Mouse (Mus musculus): Measurements from ENCODE around the gene Rpa2.
A peak's percentile ranks its signal among the peaks of the same experiment; 100 is the strongest.
"Not testable (repeated sequence)": the region's sequence is repeated elsewhere in the genome, so short reads cannot be mapped to it uniquely, and the experiment has no call there.

The Rpa2 gene

DNA sequence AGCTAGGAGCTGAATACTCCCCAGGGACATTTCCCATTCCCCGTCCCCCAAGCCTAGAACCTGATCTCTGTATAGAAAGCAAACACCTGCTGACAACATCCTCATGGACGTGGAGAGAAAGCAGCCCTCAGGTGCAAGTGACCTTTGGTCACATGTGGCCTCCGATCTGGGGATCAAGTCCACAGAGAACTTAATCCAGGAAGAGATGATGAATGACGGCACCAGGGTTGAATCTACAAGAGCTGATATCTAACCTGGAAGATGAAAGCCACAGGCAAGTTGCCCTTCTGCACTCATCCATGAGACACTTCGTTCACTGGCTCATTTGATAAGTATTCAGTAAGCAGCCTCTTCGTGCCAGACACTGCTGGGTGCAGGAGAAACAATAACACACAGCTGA is 5.5 kb upstream of the Rpa2 start:
- DNase-seq (ENCODE audit: low read depth, low spot score): no peak

DNA sequence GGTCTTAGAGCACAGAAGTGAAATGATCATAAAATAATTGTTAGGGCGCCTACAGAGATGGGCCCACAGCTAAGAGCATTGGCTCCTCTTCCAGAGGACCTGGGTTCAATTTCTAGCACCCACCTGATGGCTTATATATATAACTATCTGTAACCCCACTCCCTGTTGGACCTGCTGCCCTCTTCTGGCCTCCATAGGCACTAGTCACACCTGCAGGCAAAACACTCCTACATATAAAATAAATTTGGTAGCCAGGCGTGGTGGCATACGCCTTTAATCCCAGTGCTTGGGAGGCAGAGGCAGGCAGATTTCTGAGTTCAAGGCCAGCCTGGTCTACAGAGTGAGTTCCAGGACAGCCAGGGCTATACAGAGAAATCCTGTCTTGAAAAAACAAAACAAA is 5.0 kb upstream of the Rpa2 start:
- DNase-seq (ENCODE audit: low read depth, low spot score): not testable (repeated sequence)

DNA sequence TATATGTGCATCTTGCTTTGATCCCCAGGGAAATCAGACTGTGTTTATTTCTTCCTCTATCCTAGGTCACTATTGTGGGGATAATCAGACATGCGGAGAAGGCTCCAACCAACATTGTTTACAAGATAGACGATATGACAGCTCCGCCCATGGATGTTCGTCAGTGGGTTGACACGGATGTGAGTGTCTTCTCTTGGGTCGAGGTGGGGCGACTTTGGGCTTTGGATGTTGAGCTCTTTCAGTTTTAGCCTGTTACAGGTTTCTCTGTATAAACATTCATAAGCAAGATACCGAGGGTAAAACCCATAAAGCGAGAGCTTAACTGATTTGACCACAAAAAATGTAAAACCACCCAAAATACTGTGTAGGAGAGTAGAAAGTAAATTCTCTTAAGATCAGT is 3.6 kb downstream of the Rpa2 start:
- no peak for DNase-seq (ENCODE audit: low read depth, low spot score)

- DNase-seq (ENCODE audit: low read depth, low spot score): no peak
Observed at GRCm38 (mm10) chr4:132774905-132775304, 6.8 kb downstream of the Rpa2 start.

DNA sequence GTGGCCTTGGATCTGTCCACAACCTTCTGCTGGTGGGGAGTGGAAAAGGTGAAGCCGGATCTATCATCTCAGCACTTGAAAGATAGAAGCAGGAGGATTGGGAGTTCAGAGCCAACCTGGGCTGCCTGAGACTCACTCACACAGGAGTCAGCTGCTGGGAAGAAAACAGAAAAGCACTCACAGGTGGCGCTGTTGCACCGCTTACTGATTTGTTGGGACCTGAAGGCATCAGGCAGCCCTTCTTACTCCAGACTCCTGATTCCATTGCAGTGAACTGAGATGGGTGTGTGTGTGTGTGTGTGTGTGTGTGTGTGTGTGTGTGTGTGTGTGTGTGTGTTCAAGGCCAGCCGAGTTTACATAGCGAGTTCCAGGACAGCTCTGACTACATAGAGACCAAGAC is 8.6 kb downstream of the Rpa2 start:
- DNase-seq (ENCODE audit: low read depth, low spot score): peak; percentile 87

- peak; percentile 45 for DNase-seq (ENCODE audit: low read depth, low spot score)
Observed at GRCm38 (mm10) chr4:132778562-132779201, 10.6 kb downstream of the Rpa2 start.

GRCm38 (mm10) chr4:132780288-132780687 is 12.2 kb downstream of the Rpa2 start:
- no peak for DNase-seq (ENCODE audit: low read depth, low spot score)

DNA sequence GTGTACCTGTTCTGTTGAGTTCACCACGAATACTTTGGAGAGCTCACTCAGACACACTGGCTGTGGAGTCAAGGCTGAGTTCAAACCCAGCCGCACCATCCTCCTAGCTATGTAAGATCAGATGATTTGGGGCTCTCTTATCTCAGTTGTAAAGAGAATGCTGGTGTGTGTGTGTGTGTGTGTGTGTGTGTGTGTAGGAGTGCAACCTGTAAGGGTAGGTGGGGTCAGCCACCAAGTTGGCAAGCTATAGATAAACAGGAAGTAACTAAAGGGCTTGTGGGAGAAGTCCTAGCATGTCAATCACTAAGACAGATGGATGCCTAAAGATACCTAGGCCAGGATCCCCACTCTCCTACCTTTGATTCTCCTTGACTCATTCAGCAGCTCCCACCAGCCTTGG is 15.6 kb downstream of the Rpa2 start:
- DNase-seq (ENCODE audit: low read depth, low spot score): no peak

DNA sequence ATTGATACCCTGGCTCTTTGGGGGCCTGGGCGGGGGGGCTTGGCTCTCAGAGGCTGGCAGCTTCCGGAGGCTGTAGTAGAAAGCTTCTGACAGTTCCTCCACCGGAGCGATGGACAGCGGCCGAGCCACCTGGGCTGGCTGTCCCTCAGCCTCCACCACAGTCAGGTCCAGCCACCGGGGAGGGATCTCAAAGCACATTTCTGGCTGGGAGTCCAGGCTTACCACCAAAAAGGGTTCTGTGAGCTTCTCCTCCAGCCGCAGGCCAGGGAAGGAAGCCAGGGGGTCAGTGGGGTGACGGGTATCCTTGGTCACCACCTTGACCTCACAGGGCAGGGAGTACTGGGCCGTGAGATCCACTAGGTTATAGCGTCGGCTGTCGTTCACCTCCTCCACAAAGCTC is 17.1 kb downstream of the Rpa2 start:
- DNase-seq (ENCODE audit: low read depth, low spot score): no peak

GRCm38 (mm10) chr4:132789731-132790130 is 21.6 kb downstream of the Rpa2 start:
- DNase-seq (ENCODE audit: low read depth, low spot score): no peak

- not testable (repeated sequence) for DNase-seq (ENCODE audit: low read depth, low spot score)
Observed at GRCm38 (mm10) chr4:132793322-132794004, 25.3 kb downstream of the Rpa2 start.

- no peak for DNase-seq (ENCODE audit: low read depth, low spot score)
Observed at GRCm38 (mm10) chr4:132794028-132794427, 25.9 kb downstream of the Rpa2 start.

- DNase-seq (ENCODE audit: low read depth, low spot score): no peak
Observed at GRCm38 (mm10) chr4:132794760-132795159, 26.6 kb downstream of the Rpa2 start.

DNA sequence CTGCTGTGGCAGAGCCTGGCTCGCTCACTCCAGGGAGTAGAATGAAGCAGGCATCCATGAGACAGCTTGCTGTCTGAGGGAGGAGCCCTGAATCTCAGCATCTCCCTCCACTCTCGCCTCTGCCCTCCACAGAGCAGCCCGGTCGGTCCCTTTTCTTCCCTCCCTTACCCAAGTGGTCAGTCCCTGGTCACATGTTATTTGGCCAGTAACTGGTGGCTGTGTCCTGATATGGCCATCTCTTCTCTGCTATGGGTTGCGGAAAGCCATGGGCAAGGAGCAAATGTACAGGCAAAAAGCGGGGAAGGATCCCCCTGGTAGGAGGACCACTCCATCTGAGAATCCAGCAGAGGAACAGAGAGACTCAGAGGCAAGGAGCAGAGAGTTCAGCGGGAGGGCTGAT is 27.0 kb downstream of the Rpa2 start:
- DNase-seq (ENCODE audit: low read depth, low spot score): no peak

DNA sequence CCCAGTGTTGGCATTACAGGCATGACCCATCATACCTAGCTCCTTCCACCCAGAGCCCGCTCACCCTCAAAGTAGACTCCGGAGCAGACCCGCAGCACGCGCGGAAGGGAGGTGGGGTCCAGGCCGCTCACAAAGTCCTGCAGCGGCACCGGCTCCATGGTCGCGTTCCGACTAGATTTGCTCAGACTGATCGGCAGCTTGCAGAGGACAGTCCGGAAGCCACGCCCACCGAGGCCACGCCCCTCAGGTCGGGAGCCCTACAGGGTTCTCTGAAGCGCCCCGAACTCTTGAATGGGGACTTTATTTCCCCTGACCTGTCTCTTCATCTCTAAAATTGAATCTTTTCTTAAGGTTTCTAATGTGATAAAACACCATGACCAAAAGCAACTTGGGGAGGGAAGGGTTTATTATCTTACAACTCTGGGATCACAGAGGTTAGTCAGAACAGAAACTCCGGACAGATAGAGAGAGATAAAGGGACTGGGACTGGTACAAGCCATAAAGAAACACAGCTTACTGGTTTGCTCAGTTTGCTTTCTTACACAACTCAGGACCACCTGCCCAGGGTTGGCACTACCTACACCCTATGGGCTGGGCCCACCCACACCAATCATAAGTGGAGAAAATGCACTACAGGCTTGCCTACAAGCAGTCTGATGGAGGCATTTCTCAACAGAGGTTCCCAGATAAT is 28.2 kb downstream of the Rpa2 start, which contains the start of gene Themis2:
Themis2 (minus strand) TSS at position 192 of the 691 bp plus-strand sequence.
- DNase-seq (ENCODE audit: low read depth, low spot score): peak; percentile 92

GRCm38 (mm10) chr4:132797461-132797860 is 29.3 kb downstream of the Rpa2 start:
- DNase-seq (ENCODE audit: low read depth, low spot score): no peak

DNA sequence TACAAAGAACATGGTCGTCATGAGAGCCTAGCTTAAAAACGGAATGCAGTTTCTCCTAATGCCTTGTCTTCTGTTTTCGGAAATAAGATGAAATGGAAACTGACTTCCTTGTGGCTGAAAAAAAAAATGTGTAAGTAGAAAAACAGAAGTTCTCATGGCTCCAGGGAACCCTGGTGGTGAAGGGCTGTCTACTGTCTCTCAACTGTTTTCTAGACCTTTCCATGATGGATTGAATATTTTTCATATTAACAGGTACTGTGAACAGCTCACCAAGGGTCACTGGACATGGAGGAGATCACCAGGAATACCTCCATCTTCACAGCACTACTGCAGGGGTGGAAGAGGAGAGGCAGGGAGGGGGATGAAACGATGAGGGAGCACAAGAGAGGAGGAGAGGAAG is 29.9 kb downstream of the Rpa2 start:
- DNase-seq (ENCODE audit: low read depth, low spot score): no peak

GRCm38 (mm10) chr4:132798666-132799065 is 30.5 kb downstream of the Rpa2 start:
- DNase-seq (ENCODE audit: low read depth, low spot score): not testable (repeated sequence)

GRCm38 (mm10) chr4:132799845-132800244 is 31.7 kb downstream of the Rpa2 start:
- no peak for DNase-seq (ENCODE audit: low read depth, low spot score)

- no peak for DNase-seq (ENCODE audit: low read depth, low spot score)
Observed at GRCm38 (mm10) chr4:132801176-132802077, 33.3 kb downstream of the Rpa2 start.

GRCm38 (mm10) chr4:132802171-132802637 is 34.1 kb downstream of the Rpa2 start:
- peak; percentile 57 for DNase-seq (ENCODE audit: low read depth, low spot score)

DNA sequence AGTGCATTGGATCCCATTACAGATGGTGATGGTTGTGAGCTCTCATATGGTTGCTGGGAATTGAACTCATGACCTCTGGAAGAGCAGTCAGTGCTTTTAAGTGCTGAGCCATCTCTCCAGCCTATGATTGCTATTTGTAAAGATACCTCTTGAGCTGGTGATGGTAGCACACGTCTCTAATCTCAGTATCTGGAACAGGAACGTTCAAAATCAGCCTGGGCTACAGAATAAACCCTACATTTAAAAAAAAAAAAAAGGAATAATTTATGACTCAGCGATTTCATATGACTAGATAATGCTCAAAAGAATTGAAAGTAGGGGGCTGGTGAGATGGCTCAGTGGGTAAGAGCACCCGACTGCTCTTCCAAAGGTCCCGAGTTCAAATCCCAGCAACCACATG is 35.1 kb downstream of the Rpa2 start:
- DNase-seq (ENCODE audit: low read depth, low spot score): no peak

Measured in ZHBTc4 (cell line).